ENCODE assay signal across 28 mouse cellular contexts in genomic region chr2:57473873-57474272, GRCm38 (mm10).
DNase-seq lines count a peak whose midpoint lies in the region; ATAC-seq lines count a peak whose summit lies in the region.
"Had no signal": no experiment of that assay in that cellular context is flagged by ENCODE, and none has a peak within 500 bp of the region (broad histone marks: within the 10 kb centered on the region; RNA-seq: fewer than 3 reads in every experiment).

No protein-coding gene starts in this region.

- 82% methylated on average over 3 of the region's 3 CpGs for WGBS in hindbrain, embryonic 11.5 days

- no peaks in the 10 kb centered on the region for H3K4me1 ChIP-seq in hindbrain, embryonic 11.5 days (replicated peaks; ENCODE audit: control insufficient read depth, insufficient read depth, low read length)
- H3K4me1 ChIP-seq: embryonic facial prominence, embryonic 12.5 days; embryonic facial prominence, embryonic 15.5 days; heart, embryonic 13.5 days; hindbrain, embryonic 13.5 days; intestine, embryonic 15.5 days had no signal

- H3K4me2 ChIP-seq in hindbrain, embryonic 11.5 days (replicated peaks; ENCODE audit: low read depth, low read length): no peak overlapping the region
- H3K4me2 ChIP-seq: embryonic facial prominence, embryonic 12.5 days; embryonic facial prominence, embryonic 15.5 days; heart, embryonic 13.5 days; hindbrain, embryonic 13.5 days; intestine, embryonic 15.5 days had no signal

- no peaks in the 10 kb centered on the region for H3K9me3 ChIP-seq in hindbrain, embryonic 11.5 days (ENCODE audit: control insufficient read depth, low read length)
- H3K9me3 ChIP-seq: embryonic facial prominence, embryonic 12.5 days; embryonic facial prominence, embryonic 15.5 days; heart, embryonic 13.5 days; hindbrain, embryonic 13.5 days; intestine, embryonic 15.5 days had no signal

- no peak overlapping the region for H3K4me3 ChIP-seq in hindbrain, embryonic 11.5 days (ENCODE audit: low read depth, low read length)
- H3K4me3 ChIP-seq: embryonic facial prominence, embryonic 12.5 days; embryonic facial prominence, embryonic 15.5 days; heart, embryonic 13.5 days; hindbrain, embryonic 13.5 days; intestine, embryonic 15.5 days had no signal

- no peak overlapping the region for H3K27ac ChIP-seq in hindbrain, embryonic 11.5 days (ENCODE audit: low read depth, low read length)
- H3K27ac ChIP-seq: embryonic facial prominence, embryonic 12.5 days; embryonic facial prominence, embryonic 15.5 days; heart, embryonic 13.5 days; hindbrain, embryonic 13.5 days; intestine, embryonic 15.5 days had no signal

- H3K9ac ChIP-seq in hindbrain, embryonic 11.5 days (ENCODE audit: low read depth, low read length): no peak overlapping the region
- H3K9ac ChIP-seq: embryonic facial prominence, embryonic 12.5 days; embryonic facial prominence, embryonic 15.5 days; forebrain, postnatal 0 days; heart, embryonic 13.5 days; hindbrain, embryonic 13.5 days; intestine, embryonic 15.5 days had no signal

- H3K27me3 ChIP-seq in hindbrain, embryonic 11.5 days (ENCODE audit: control insufficient read depth, insufficient read depth, low read length): no peaks in the 10 kb centered on the region
- H3K27me3 ChIP-seq: embryonic facial prominence, embryonic 12.5 days; embryonic facial prominence, embryonic 15.5 days; heart, embryonic 13.5 days; hindbrain, embryonic 13.5 days; intestine, embryonic 15.5 days had no signal

- DNase-seq in 416B (ENCODE audit: low read depth): peak; percentile 55
- peak; percentile 4 for DNase-seq in CD4-positive, CD25-positive, alpha-beta regulatory T cell, adult 2 months (ENCODE audit: low read depth, low spot score)
- DNase-seq in thymus, postnatal 0 days (ENCODE audit: low spot score): no peak
- DNase-seq in hindbrain, embryonic 11.5 days (ENCODE audit: low spot score): no peak
- DNase-seq: adrenal gland, adult 8-10 months; adrenal gland, postnatal 25 days; cerebellum, adult 11-12 months; cerebellum, adult 8-10 months; cerebellum, postnatal 10 days; cerebellum, postnatal 36 days; forebrain, postnatal 0 days; gastrocnemius, postnatal 10 days; gastrocnemius, postnatal 36 days; heart, adult 11 months; heart, postnatal 14 days; heart, postnatal 4 days; kidney, adult 18-20 months had no signal

- no peaks in the 10 kb centered on the region for H3K36me3 ChIP-seq in hindbrain, embryonic 11.5 days (ENCODE audit: control insufficient read depth, insufficient read depth, low read length)
- H3K36me3 ChIP-seq: embryonic facial prominence, embryonic 12.5 days; embryonic facial prominence, embryonic 15.5 days; heart, embryonic 13.5 days; hindbrain, embryonic 13.5 days; intestine, embryonic 15.5 days had no signal

- peak; percentile 45; the same call in 1 of the 2 replicates for ATAC-seq in common myeloid progenitor, adult 5-6 weeks (replicated peaks; ENCODE audit: low read depth, poor library complexity, severe bottlenecking)
- peak; percentile 27; the same call in 1 of the 2 replicates for ATAC-seq in megakaryocyte, adult 5-6 weeks (ENCODE audit: poor library complexity, severe bottlenecking)
- ATAC-seq in megakaryocyte-erythroid progenitor cell, adult 5-6 weeks (replicated peaks; ENCODE audit: low FRiP score, low TSS enrichment, poor library complexity, severe bottlenecking): no peak
- no peak for ATAC-seq in hindbrain, embryonic 11.5 days (ENCODE audit: low FRiP score)
- ATAC-seq: activated CD4-positive, CD25-positive, alpha-beta regulatory T cell, adult 4 months; forebrain, embryonic 14.5 days; forebrain, postnatal 0 days; hindbrain, embryonic 16.5 days; intestine, embryonic 15.5 days had no signal

Comparison
In these comparisons a context has a peak if more than half of its experiments do, and no peak if none do; other contexts are left out.
1. DNase-seq: peak in 416B (single experiment) and CD4-positive, CD25-positive, alpha-beta regulatory T cell, adult 2 months (single experiment); none in thymus, postnatal 0 days (single experiment) and hindbrain, embryonic 11.5 days (single experiment).
2. ATAC-seq: peak in common myeloid progenitor, adult 5-6 weeks (single experiment) and megakaryocyte, adult 5-6 weeks (single experiment); none in megakaryocyte-erythroid progenitor cell, adult 5-6 weeks (single experiment) and hindbrain, embryonic 11.5 days (single experiment).